21 mouse cellular contexts compared by ENCODE assay signal in the genomic region with DNA sequence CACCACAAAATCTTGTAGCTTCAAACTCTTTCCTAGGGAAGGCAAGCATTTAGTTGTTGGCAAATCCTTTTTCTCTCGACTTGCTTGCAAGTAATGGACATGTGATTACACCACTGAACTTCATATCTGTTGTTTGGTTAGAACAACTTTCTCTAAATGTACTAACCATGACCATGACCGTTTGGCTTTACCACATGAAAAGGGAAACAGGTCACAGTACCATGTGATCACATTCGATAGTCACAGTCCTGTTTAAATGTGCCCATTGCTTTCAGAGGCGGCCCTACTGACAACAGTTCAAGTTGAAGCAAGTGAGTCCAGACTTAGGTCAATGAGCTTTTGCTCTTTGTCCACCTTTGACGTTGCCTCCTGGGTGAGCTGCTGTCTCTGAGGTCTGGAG.
"Had no signal": no experiment of that assay in that cellular context is flagged by ENCODE, and none has a peak within 500 bp of the region (broad histone marks: within the 10 kb centered on the region; RNA-seq: fewer than 3 reads in every experiment).

No protein-coding gene starts in this region.

- DNase-seq: lung, adult 18-20 months; lung, embryonic 14.5 days; lung, postnatal 10 days; lung, postnatal 4 days; midbrain, embryonic 14.5 days; retina, postnatal 1 day; right cerebral cortex, adult 18-20 months; right cerebral cortex, postnatal 25 days; right cerebral cortex, postnatal 4 days; thymus, adult 2 months; thymus, postnatal 25 days; thymus, postnatal 4 days had no signal

- H3K27ac ChIP-seq: liver, embryonic 15.5 days; midbrain, embryonic 10.5 days; midbrain, embryonic 12.5 days; neural tube, embryonic 13.5 days; neural tube, embryonic 15.5 days; stomach, embryonic 15.5 days; stomach, postnatal 0 days had no signal

- H3K4me2 ChIP-seq: liver, embryonic 15.5 days; lung, embryonic 14.5 days; midbrain, embryonic 12.5 days; neural tube, embryonic 13.5 days; neural tube, embryonic 15.5 days; stomach, embryonic 15.5 days had no signal

- H3K9me3 ChIP-seq: liver, embryonic 15.5 days; midbrain, embryonic 10.5 days; midbrain, embryonic 12.5 days; neural tube, embryonic 13.5 days; neural tube, embryonic 15.5 days; stomach, embryonic 15.5 days had no signal

- H3K27me3 ChIP-seq: liver, embryonic 15.5 days; midbrain, embryonic 12.5 days; neural tube, embryonic 13.5 days; neural tube, embryonic 15.5 days; stomach, embryonic 15.5 days had no signal

- H3K9ac ChIP-seq: liver, embryonic 15.5 days; lung, embryonic 14.5 days; midbrain, embryonic 12.5 days; neural tube, embryonic 13.5 days; neural tube, embryonic 15.5 days; stomach, embryonic 15.5 days had no signal

- H3K36me3 ChIP-seq: liver, embryonic 15.5 days; midbrain, embryonic 10.5 days; midbrain, embryonic 12.5 days; neural tube, embryonic 13.5 days; neural tube, embryonic 15.5 days; stomach, embryonic 15.5 days had no signal

- H3K4me3 ChIP-seq: liver, embryonic 15.5 days; midbrain, embryonic 10.5 days; midbrain, embryonic 12.5 days; myocyte; neural tube, embryonic 13.5 days; neural tube, embryonic 15.5 days; stomach, embryonic 15.5 days had no signal

- H3K4me1 ChIP-seq: liver, embryonic 15.5 days; midbrain, embryonic 10.5 days; midbrain, embryonic 12.5 days; neural tube, embryonic 13.5 days; neural tube, embryonic 15.5 days; stomach, embryonic 15.5 days had no signal

- ATAC-seq: midbrain, embryonic 16.5 days had no signal
